Mouse (Mus musculus): ENCODE measurements around the gene Phf5a. TPM values are rescaled to one million over a fixed set of nuclear protein-coding genes. Genes with fewer than 3 reads are reported as not detected.
A peak's percentile ranks its signal among the peaks of the same experiment; 100 is the strongest.

Phf5a gene
- polyA plus RNA-seq, 1 experiment from 2014 or later, result 237 TPM

DNA sequence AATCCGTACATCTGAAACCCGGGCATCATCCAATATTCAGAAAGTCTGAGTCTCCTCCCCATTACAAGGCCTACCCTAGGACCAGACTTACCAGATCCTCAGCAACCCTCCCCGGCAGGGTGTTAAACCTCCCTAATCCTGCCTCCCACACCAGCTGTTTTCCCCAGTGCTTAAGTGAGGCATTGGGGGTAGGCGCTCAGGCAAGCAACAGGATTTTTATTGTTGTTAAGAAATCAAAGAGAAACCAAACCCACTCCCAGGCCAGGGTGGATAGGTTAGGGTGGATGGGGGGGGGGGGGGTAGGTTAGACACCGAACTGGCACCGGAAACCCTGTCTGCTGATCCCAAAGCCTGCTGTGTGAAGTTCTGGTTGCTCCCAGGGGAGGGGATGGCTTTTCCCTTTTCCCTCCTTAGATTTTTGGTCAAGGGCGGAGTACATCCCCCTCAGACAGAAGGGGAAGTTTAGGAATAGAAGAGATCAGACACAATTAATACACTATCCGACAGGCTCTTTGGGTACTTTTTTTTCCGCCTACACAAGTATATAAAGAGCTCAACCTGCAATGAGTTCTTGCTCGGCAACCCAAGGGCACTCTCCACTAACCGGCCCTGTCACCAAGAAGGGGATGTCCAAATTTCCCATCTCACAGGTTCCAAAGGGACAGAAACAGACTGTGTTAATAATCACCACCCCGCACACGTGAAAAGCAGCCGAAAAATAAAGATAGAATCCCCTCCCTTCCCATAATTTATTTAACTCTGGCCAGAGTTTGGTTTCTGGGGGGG, 14.6 kb downstream of the Phf5a start:
- H3K27ac ChIP-seq (ENCODE audit: low read depth, low read length), result peak overlapping the region; percentile 63
- H3K4me1 ChIP-seq (replicated peaks; ENCODE audit: control insufficient read depth, insufficient read depth, low read length), result peaks cover 9% of the 10 kb centered on the region; the same call in 1 of the 2 replicates
- peak overlapping the region; percentile 84 for H3K9ac ChIP-seq (ENCODE audit: low read depth, low read length)
- peak overlapping the region; percentile 98 for H3K4me2 ChIP-seq
- peak overlapping the region; percentile 90 for H3K4me3 ChIP-seq (ENCODE audit: low read depth, low read length)
- H3K9me3 ChIP-seq (ENCODE audit: control insufficient read depth, low read length), result no peaks in the 10 kb centered on the region
- peak; percentile 43 for DNase-seq (ENCODE audit: low spot score)
- 1% methylated on average over 14 of the region's 14 CpGs for WGBS
- ATAC-seq (replicated peaks; ENCODE audit: low FRiP score), result no peak
- H3K27me3 ChIP-seq (replicated peaks; ENCODE audit: control insufficient read depth, insufficient read depth, low read length), result no peaks in the 10 kb centered on the region
- peaks cover 4% of the 10 kb centered on the region; the same call in 1 of the 2 replicates for H3K36me3 ChIP-seq (ENCODE audit: control insufficient read depth, insufficient read depth, low read length)

DNA sequence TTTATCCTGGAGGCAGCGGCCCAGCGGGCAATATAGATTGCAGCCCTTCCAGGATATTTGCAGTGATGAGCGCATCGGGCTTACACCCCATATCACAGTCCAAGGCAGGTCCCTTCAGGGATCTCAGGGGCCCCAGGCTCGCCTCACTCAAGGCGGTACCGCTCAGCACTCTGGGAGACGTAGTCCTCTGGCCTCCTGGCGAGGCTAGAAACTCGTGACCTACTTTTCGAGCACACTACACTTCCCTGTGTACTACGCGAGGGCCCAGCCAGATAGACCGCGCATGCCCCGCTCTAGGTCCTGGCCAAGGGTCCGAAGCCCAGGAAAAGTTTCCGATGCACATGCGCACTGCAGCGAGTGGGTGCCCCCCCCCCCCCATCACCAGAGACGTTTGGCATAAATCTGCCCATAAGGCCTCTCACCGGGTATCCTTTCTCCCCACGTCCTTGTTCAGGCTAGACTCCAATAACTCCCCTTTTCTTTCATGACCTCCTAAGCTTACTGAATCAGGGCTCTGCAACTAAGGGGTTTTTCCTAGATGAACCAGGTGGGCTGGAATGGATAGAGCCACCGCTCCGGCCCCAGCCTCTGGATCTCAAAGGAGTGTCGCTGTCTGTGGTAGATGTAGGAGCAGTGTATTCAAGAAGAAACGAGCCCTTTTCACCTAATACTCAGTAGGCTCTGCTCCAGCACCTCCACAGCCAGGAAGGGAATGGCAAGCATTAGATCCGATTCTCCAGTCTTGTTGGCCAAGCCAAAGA, 15.5 kb downstream of the Phf5a start:
- H3K27ac ChIP-seq (ENCODE audit: low read depth, low read length), result peak overlapping the region; percentile 63
- WGBS, result under 1% methylated on average over 28 of the region's 28 CpGs
- H3K27me3 ChIP-seq (replicated peaks; ENCODE audit: control insufficient read depth, insufficient read depth, low read length), result no peaks in the 10 kb centered on the region
- peak overlapping the region; percentile 84 for H3K9ac ChIP-seq (ENCODE audit: low read depth, low read length)
- H3K4me2 ChIP-seq, result peak overlapping the region; percentile 98
- H3K4me1 ChIP-seq (replicated peaks; ENCODE audit: control insufficient read depth, insufficient read depth, low read length), result peaks cover 9% of the 10 kb centered on the region; the same call in 1 of the 2 replicates
- peaks cover 13% of the 10 kb centered on the region for H3K36me3 ChIP-seq (ENCODE audit: control insufficient read depth, insufficient read depth, low read length)
- DNase-seq (ENCODE audit: low spot score) (peak; percentile 83), ATAC-seq (replicated peaks; ENCODE audit: low FRiP score) (peak; percentile 88)
- H3K9me3 ChIP-seq (ENCODE audit: control insufficient read depth, low read length), result no peaks in the 10 kb centered on the region
- peak overlapping the region; percentile 90 for H3K4me3 ChIP-seq (ENCODE audit: low read depth, low read length)

DNA sequence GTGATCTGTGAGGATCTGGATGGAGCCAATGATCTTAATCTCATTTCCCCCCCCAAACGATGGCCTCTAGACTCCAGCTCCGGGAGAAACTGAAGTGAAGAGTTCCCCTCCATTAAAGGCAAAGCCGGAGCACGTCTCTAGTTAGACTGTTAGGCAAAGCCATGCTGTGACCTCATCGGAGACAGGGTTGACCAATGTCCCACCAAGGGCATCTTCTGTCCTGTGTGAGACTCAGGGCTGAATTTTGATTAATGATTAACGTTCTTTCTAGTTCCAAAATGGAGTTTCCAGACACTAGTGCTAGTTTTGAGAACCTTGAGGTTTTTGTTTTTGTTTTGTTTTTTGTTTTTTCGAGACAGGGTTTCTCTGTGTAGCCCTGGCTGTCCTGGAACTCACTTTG, 18.6 kb downstream of the Phf5a start:
- DNase-seq (ENCODE audit: low spot score) (no peak), ATAC-seq (replicated peaks; ENCODE audit: low FRiP score) (no peak)
- WGBS, result 77% methylated on average over 7 of the region's 7 CpGs
- peaks cover 29% of the 10 kb centered on the region for H3K36me3 ChIP-seq (ENCODE audit: control insufficient read depth, insufficient read depth, low read length)
- no peaks in the 10 kb centered on the region for H3K27me3 ChIP-seq (replicated peaks; ENCODE audit: control insufficient read depth, insufficient read depth, low read length)
- H3K9ac ChIP-seq (ENCODE audit: low read depth, low read length), result no peak overlapping the region
- H3K4me2 ChIP-seq, result no peak overlapping the region
- no peak overlapping the region for H3K27ac ChIP-seq (ENCODE audit: low read depth, low read length)
- H3K4me1 ChIP-seq (replicated peaks; ENCODE audit: control insufficient read depth, insufficient read depth, low read length), result peaks cover 5% of the 10 kb centered on the region; the same call in 1 of the 2 replicates
- H3K4me3 ChIP-seq (ENCODE audit: low read depth, low read length), result no peak overlapping the region
- no peaks in the 10 kb centered on the region for H3K9me3 ChIP-seq (ENCODE audit: control insufficient read depth, low read length)

GRCm38 (mm10) chr15:81852411-81853000, 19.2 kb downstream of the Phf5a start:
- Histone ChIP-seq H3K4me1 (replicated peaks; ENCODE audit: control insufficient read depth, insufficient read depth, low read length) (peaks cover 5% of the 10 kb centered on the region; the same call in 1 of the 2 replicates), H3K9me3 (ENCODE audit: control insufficient read depth, low read length) (no peaks in the 10 kb centered on the region), H3K27me3 (replicated peaks; ENCODE audit: control insufficient read depth, insufficient read depth, low read length) (no peaks in the 10 kb centered on the region), H3K36me3 (ENCODE audit: control insufficient read depth, insufficient read depth, low read length) (peaks cover 29% of the 10 kb centered on the region), H3K27ac (ENCODE audit: low read depth, low read length) (no peak overlapping the region), H3K4me3 (ENCODE audit: low read depth, low read length) (no peak overlapping the region), H3K9ac (ENCODE audit: low read depth, low read length) (no peak overlapping the region), H3K4me2 (no peak overlapping the region)
- ATAC-seq (replicated peaks; ENCODE audit: low FRiP score) (no peak), DNase-seq (ENCODE audit: low spot score) (no peak)
- WGBS, result 78% methylated on average over 9 of the region's 9 CpGs

- H3K27ac ChIP-seq (ENCODE audit: low read depth, low read length), result no peak overlapping the region
- H3K9ac ChIP-seq (ENCODE audit: low read depth, low read length), result no peak overlapping the region
- H3K27me3 ChIP-seq (replicated peaks; ENCODE audit: control insufficient read depth, insufficient read depth, low read length), result no peaks in the 10 kb centered on the region
- WGBS, result 93% methylated on average over 15 of the region's 15 CpGs
- no peak overlapping the region for H3K4me3 ChIP-seq (ENCODE audit: low read depth, low read length)
- ATAC-seq (replicated peaks; ENCODE audit: low FRiP score), result no peak
- DNase-seq (ENCODE audit: low spot score), result no peak
- H3K4me2 ChIP-seq, result no peak overlapping the region
- H3K9me3 ChIP-seq (ENCODE audit: control insufficient read depth, low read length), result no peaks in the 10 kb centered on the region
- H3K36me3 ChIP-seq (ENCODE audit: control insufficient read depth, insufficient read depth, low read length), result peaks cover 29% of the 10 kb centered on the region
- H3K4me1 ChIP-seq (replicated peaks; ENCODE audit: control insufficient read depth, insufficient read depth, low read length), result peaks cover 3% of the 10 kb centered on the region; the same call in 1 of the 2 replicates
These were observed 20.3 kb downstream of the Phf5a start for GRCm38 (mm10) chr15:81851375-81851774.

GRCm38 (mm10) chr15:81850718-81851117, 21.0 kb downstream of the Phf5a start:
- no peak for DNase-seq (ENCODE audit: low spot score)
- no peak for ATAC-seq (replicated peaks; ENCODE audit: low FRiP score)
- peaks cover 29% of the 10 kb centered on the region for H3K36me3 ChIP-seq (ENCODE audit: control insufficient read depth, insufficient read depth, low read length)

GRCm38 (mm10) chr15:81849104-81849503, 22.6 kb downstream of the Phf5a start:
- Histone ChIP-seq H3K4me3 (ENCODE audit: low read depth, low read length) (no peak overlapping the region), H3K9me3 (ENCODE audit: control insufficient read depth, low read length) (no peaks in the 10 kb centered on the region), H3K4me2 (no peak overlapping the region), H3K36me3 (ENCODE audit: control insufficient read depth, insufficient read depth, low read length) (peaks cover 28% of the 10 kb centered on the region), H3K4me1 (replicated peaks; ENCODE audit: control insufficient read depth, insufficient read depth, low read length) (0 out of 2 replicates have a peak, but pooled peaks cover 5% of the 10 kb centered on the region), H3K27ac (ENCODE audit: low read depth, low read length) (no peak overlapping the region), H3K9ac (ENCODE audit: low read depth, low read length) (no peak overlapping the region), H3K27me3 (replicated peaks; ENCODE audit: control insufficient read depth, insufficient read depth, low read length) (no peaks in the 10 kb centered on the region)
- WGBS, result 86% methylated on average over 9 of the region's 9 CpGs
- DNase-seq (ENCODE audit: low spot score) (no peak), ATAC-seq (replicated peaks; ENCODE audit: low FRiP score) (no peak)

More at GRCm38 (mm10) chr15:81850718-81851117, 21.0 kb downstream of the Phf5a start:
- Histone ChIP-seq H3K4me2 (no peak overlapping the region), H3K27me3 (replicated peaks; ENCODE audit: control insufficient read depth, insufficient read depth, low read length) (no peaks in the 10 kb centered on the region), H3K4me3 (ENCODE audit: low read depth, low read length) (no peak overlapping the region), H3K4me1 (replicated peaks; ENCODE audit: control insufficient read depth, insufficient read depth, low read length) (peaks cover 7% of the 10 kb centered on the region; the same call in 1 of the 2 replicates), H3K27ac (ENCODE audit: low read depth, low read length) (no peak overlapping the region), H3K9me3 (ENCODE audit: control insufficient read depth, low read length) (no peaks in the 10 kb centered on the region), H3K9ac (ENCODE audit: low read depth, low read length) (no peak overlapping the region)
- WGBS, result 87% methylated on average over 14 of the region's 14 CpGs

- no peak overlapping the region for H3K4me2 ChIP-seq
- peak; percentile 66; the same call in 1 of the 2 replicates for ATAC-seq (replicated peaks; ENCODE audit: low FRiP score)
- H3K27me3 ChIP-seq (replicated peaks; ENCODE audit: control insufficient read depth, insufficient read depth, low read length), result no peaks in the 10 kb centered on the region
- WGBS, result 43% methylated on average over 7 of the region's 7 CpGs
- no peak overlapping the region for H3K4me3 ChIP-seq (ENCODE audit: low read depth, low read length)
- H3K9me3 ChIP-seq (ENCODE audit: control insufficient read depth, low read length), result no peaks in the 10 kb centered on the region
- no peak overlapping the region for H3K27ac ChIP-seq (ENCODE audit: low read depth, low read length)
- H3K9ac ChIP-seq (ENCODE audit: low read depth, low read length), result no peak overlapping the region
- 0 out of 2 replicates have a peak, but pooled peaks cover 5% of the 10 kb centered on the region for H3K4me1 ChIP-seq (replicated peaks; ENCODE audit: control insufficient read depth, insufficient read depth, low read length)
- peak; percentile 50 for DNase-seq (ENCODE audit: low spot score)
- H3K36me3 ChIP-seq (ENCODE audit: control insufficient read depth, insufficient read depth, low read length), result peaks cover 27% of the 10 kb centered on the region
These were observed 23.4 kb downstream of the Phf5a start for GRCm38 (mm10) chr15:81848301-81848700.
